Mouse (Mus musculus) adrenal gland, adult 2 months (tissue): ENCODE results near the gene Ccdc85c. TPM values are rescaled to one million over a fixed set of nuclear protein-coding genes. Genes with fewer than 3 reads are reported as not detected.

Source experiments
- DNase-seq: peaks from one replicate; pipeline ENCODE4 v3.0.0; 2021
- polyA plus RNA-seq: library from polyadenylated mRNA; depleted of rRNA; stranded (reverse); fragments of >200 nt; gene quantifications from 2 replicates; pipeline ENCODE4 v1.2.3, GENCODE M21; 2012
- total RNA-seq, 2 experiments: library from RNA; stranded (reverse); gene quantifications; 2 replicates each; pipeline ENCODE4 v1.2.3; 2021

Gene Ccdc85c
- total and polyA plus RNA-seq, 3 experiments, result 19.0 to 38.0 (median 26.9) TPM

DNA sequence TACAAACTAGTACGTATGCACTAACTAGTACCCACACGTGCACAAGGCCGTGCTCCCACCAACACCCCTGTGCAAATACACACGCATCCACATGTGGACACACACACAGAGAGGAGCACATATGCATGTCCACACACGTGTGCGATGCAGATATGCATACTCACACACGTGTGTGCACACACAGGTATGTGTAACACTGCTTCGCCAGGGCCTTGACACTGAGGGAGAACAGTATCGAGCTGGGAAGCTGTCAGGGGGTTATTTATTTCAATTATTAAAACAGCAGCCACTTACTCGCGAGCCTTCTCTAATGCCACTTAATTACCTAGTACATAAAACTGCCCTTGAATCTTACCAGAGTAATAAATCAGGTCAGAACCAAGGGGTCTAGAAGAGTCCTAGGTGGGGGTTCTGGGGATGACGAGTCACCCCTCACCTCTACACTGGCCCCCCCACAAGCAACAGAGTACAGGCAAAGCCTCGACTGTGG is 34.8 kb downstream of the Ccdc85c start:
- no peak for DNase-seq

- DNase-seq, result peak; percentile 79
Observed at GRCm38 (mm10) chr12:108239441-108239840, 35.8 kb downstream of the Ccdc85c start.

- DNase-seq, result no peak
Observed at GRCm38 (mm10) chr12:108238395-108239035, 36.7 kb downstream of the Ccdc85c start.

- DNase-seq, result no peak
Observed at GRCm38 (mm10) chr12:108237300-108238006, 37.8 kb downstream of the Ccdc85c start.

GRCm38 (mm10) chr12:108235976-108236555 is 39.2 kb downstream of the Ccdc85c start:
- no peak for DNase-seq

DNA sequence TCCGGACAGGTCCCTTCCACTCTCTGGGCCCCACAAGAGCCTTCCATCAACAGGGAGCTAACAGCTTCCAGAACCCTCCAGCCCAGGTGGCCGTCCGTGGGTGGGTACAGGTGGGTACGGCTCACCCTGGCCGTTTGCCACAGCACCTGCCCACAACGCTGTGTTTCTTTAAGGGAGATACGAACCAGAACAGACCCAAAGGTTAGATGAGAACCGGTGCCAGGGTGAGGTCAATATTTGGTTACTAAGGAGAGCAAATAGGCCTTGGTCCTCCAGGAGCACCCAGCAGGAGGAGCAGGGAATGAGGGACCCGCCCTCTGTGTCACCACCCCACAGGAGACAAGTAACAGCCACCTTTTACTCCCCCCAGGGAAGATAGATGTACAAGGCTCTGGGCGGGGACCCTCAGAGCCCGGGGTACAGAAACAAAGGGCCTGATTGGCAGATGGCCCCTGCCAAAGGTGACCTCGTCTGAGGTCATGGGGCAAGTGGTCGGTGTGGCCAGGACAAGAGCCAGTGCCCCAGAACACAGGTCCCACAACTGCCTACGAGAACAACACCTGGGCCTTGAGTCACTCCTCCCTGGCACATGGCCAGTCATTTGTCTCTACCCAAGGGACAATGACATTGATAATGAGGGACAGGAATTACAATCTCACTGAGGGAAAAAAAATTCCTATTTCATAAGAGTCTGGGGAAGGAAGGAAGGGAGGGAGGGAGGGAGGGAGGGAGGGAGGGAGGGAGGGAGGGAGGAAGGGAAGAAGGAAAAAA is 40.2 kb downstream of the Ccdc85c start:
- no peak for DNase-seq

GRCm38 (mm10) chr12:108233736-108234135 is 41.5 kb downstream of the Ccdc85c start:
- DNase-seq, result no peak

GRCm38 (mm10) chr12:108231901-108232300 is 43.3 kb downstream of the Ccdc85c start:
- DNase-seq, result no peak

GRCm38 (mm10) chr12:108230821-108231794 is 44.1 kb downstream of the Ccdc85c start:
- peak; percentile 59 for DNase-seq

DNA sequence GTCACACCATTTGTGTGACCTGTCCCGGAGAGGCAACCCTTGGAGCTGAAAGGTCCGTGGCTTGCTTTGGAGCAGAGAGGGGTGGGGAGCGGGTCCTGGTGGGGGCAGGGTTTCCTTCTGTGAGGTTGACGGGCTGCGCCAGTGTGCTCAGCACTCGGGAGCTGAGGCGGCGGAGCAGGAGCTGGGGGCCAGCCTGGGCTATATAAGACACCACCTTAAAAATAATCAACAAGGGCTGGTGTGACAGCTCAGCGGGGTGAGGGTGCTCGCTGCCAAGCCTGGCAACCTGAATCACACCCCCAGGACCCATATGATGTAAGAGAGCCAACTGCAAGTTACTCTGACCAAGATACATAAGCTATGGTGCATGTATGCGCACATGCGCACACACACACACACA is 45.1 kb downstream of the Ccdc85c start:
- no peak for DNase-seq

GRCm38 (mm10) chr12:108227527-108227926 is 47.7 kb downstream of the Ccdc85c start:
- DNase-seq, result no peak

GRCm38 (mm10) chr12:108226941-108227340 is 48.3 kb downstream of the Ccdc85c start:
- no peak for DNase-seq

DNA sequence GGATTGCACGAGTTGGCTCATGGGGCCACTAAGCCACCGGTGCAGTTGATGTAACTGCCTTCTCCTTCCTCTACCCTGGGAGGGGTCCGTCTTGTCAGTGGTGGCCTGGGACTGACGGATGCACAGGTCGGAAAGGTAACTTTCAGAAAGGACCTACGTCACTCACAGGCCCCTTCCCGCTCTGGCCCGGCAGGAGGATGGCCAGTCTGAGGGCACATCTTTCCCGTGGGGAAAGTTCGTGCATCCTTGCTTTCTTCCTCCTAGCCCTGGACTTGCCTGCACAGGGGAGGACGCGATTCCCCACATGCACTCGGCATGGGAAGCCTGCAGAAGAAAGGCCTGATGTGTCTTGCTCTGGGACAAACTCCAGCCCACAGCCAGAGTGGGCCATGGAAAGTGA is 49.0 kb downstream of the Ccdc85c start:
- DNase-seq, result no peak

GRCm38 (mm10) chr12:108225781-108226180 is 49.4 kb downstream of the Ccdc85c start:
- DNase-seq, result no peak

DNA sequence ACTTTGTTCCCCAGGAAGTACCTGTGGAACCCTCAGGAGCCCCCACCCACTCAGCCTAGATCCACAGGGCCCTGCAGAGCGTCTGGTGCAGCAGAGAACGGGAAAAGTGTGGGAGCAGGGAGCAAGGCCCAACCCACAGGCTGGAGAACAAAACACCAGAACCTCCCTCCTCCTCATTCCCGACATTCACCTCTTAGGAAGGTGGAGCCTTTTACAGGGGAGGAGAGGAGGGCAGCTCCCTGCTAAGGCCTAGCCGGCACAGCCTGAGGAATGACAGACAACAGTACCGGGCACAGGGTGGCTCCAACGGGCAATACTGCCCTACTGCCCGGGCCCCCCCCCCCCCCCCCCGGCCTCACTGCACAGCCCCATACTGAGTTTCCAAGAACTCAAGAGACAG is 51.9 kb downstream of the Ccdc85c start:
- no peak for DNase-seq

DNA sequence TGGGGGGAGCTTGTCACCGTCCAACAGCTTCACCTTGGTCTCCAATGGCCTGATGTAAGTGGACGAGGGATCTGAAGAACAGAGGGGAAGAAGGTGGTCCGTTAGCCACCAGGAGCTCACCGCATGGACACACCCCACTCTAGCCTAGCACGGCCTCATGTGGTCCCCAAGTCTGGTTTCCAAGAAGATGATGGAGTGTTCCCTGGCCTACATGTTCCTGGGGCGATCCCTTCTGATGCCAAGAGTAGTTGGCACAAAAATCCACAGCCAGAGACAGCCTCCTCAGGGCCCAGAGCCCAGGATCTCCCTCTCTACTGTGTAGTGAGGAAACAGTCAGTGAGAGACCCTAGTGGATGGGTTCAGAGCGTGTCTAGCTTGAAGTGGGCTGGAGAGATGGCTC is 53.5 kb downstream of the Ccdc85c start:
- no peak for DNase-seq

DNA sequence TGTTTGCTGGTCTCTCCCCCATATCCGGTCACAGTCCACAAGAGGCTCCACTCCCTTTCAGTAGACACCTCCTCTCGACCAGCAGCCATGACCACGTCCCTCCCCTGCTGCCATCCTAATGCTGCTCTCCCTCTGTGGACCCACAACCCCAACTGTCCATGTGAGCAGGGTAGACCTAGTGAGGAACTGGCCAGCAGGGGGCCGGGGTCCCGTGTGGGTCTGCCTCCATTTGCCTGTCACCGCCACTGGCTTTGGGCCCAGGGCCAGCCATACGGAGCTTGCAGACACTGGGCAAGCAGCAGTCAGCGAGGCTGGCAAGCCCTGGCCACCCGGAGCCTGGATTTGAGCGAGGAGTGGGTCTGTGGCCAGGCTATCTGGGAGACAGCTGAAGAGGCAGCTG is 54.0 kb downstream of the Ccdc85c start:
- no peak for DNase-seq

DNA sequence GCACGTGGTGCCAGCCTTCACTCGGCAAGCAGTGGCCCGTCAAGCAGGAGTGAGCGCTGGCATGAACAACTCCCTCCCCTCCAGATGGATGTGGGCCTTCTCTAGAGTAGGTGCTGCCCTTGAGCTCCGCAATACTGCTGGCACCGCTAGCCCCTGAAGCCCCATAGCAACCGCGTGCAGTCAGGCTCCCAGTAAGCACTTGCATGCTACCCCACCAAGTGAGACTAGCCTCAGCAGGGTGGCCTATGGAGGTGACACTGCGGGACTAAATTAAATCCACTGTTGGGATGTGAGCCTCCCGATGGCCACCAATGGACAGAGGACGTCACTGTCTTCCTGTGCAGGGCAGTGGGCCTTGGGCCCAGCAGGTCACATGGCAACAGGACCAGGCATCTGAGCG is 54.6 kb downstream of the Ccdc85c start:
- no peak for DNase-seq

DNA sequence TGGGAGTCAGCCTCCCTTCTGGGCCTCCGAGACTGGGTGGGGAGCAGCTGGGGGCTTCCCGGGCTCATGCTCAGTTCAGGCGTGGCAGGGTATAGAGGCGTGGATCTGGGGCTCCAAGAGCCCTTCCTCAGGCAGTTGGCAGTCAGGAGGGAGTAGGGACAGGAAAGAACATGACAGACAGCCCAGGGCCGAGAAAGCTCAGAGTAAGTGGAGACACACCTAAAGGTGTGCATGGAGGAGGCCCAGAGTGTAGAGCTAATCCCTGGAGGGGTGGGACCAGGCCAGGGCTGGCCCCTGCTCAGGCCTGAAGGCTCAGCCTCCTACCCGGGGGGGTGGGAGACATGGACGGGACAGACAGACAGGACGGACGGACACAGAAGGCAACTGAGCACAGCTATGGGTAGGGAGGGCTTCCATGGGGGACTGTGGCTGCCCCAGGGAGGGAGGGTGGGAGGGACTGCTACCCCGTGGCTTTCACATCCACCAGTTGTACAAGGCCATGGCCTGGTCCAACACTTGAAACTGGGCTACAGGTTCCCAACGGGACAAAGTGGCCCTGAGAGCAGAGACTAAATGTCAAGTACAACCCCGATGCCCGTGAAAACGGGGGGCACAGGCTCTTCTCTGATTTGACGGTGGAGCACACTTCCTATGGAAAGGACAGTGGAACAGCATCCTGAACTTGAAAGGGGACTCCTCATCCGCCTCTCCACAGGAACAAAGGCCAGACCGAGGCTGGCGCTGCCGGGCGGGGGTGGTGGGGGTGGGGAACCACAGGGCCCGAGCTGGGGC is 55.2 kb downstream of the Ccdc85c start:
- no peak for DNase-seq

GRCm38 (mm10) chr12:108219163-108219562 is 56.1 kb downstream of the Ccdc85c start:
- DNase-seq, result no peak
